Comparison of ENCODE assay signal across 18 mouse cellular contexts in the genomic region with DNA sequence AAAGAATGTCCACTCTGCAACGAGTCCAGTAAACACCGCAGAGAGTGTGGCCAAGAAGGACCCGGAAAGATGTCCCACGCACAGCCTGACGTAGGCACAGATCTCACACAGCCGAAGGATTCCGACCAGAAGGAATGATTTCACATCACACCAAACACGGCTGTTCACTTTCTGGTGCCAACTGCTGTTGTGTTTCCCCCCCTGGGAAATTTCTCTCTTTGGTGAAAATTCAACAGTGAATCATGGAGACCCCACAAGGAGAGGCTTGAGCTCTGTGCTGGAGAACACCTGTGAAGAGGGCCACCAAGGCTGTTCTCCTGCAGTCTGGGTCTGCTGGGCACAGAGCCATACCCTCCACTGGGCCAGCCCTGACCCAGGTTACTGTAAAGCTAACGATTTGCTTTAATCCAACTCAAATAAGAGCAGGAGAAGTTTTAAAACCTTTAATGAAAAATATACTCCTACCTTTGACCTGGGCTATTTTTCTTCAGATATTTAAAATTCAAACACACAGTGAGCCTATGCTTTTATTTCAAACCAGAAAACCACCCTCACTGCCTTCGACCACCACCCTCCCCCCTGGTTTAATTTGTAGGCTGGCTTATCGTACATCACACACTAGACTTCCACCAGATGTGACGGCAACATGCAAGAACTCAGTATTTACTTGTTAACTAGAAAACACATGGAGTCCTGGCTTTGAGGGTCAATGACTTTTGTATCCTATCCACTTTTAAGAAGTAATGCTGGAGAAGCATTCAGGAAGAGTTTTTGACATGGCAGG. TPM values are rescaled to one million over a fixed set of nuclear protein-coding genes. Genes with fewer than 3 reads are reported as not detected.
DNase-seq lines count a peak whose midpoint lies in the region; ATAC-seq and TF ChIP-seq lines count a peak whose summit lies in the region.
"Had no signal": no experiment of that assay in that cellular context is flagged by ENCODE, and none has a peak within 500 bp of the region (broad histone marks: within the 10 kb centered on the region; RNA-seq: fewer than 3 reads in every experiment).

No protein-coding gene starts in this region.

- H3K9me3 ChIP-seq in forebrain, embryonic 14.5 days (replicated peaks; ENCODE audit: control insufficient read depth, low read length): no peaks in the 10 kb centered on the region
- no peaks in the 10 kb centered on the region for H3K9me3 ChIP-seq in forebrain, embryonic 11.5 days (ENCODE audit: control insufficient read depth, low read length)
- H3K9me3 ChIP-seq in lung, embryonic 14.5 days (ENCODE audit: low read depth, low read length): no peaks in the 10 kb centered on the region
- no peaks in the 10 kb centered on the region for H3K9me3 ChIP-seq in intestine, embryonic 16.5 days (ENCODE audit: control insufficient read depth, low read length)
- H3K9me3 ChIP-seq in limb, embryonic 12.5 days: no peaks in the 10 kb centered on the region
- no peaks in the 10 kb centered on the region for H3K9me3 ChIP-seq in liver, embryonic 11.5 days (ENCODE audit: control insufficient read depth, low read length)
- H3K9me3 ChIP-seq: forebrain, embryonic 15.5 days; heart, embryonic 10.5 days; hindbrain, embryonic 15.5 days; midbrain, embryonic 10.5 days; neural tube, embryonic 15.5 days had no signal

- H3K27me3 ChIP-seq in forebrain, embryonic 14.5 days (replicated peaks; ENCODE audit: control insufficient read depth, insufficient read depth, low read length): no peaks in the 10 kb centered on the region
- no peaks in the 10 kb centered on the region for H3K27me3 ChIP-seq in forebrain, embryonic 11.5 days (ENCODE audit: control insufficient read depth, insufficient read depth, low read length)
- 0 out of 2 replicates have a peak, but pooled peaks cover 5% of the 10 kb centered on the region for H3K27me3 ChIP-seq in lung, embryonic 14.5 days (ENCODE audit: insufficient read depth, low read length)
- no peaks in the 10 kb centered on the region for H3K27me3 ChIP-seq in intestine, embryonic 16.5 days (replicated peaks; ENCODE audit: control insufficient read depth, insufficient read depth, low read length)
- H3K27me3 ChIP-seq in limb, embryonic 12.5 days: no peaks in the 10 kb centered on the region; the same call in 1 of the 2 replicates
- H3K27me3 ChIP-seq in liver, embryonic 11.5 days (replicated peaks; ENCODE audit: control insufficient read depth, insufficient read depth, low read length): no peaks in the 10 kb centered on the region
- H3K27me3 ChIP-seq: forebrain, embryonic 15.5 days; hindbrain, embryonic 15.5 days had no signal

- WGBS in forebrain, embryonic 14.5 days: 80% methylated on average over 12 of the region's 12 CpGs
- 90% methylated on average over 12 of the region's 12 CpGs for WGBS in forebrain, embryonic 11.5 days
- WGBS in lung, embryonic 14.5 days: 58% methylated on average over 12 of the region's 12 CpGs
- WGBS in intestine, embryonic 16.5 days: 67% methylated on average over 12 of the region's 12 CpGs
- WGBS in limb, embryonic 12.5 days: 42% methylated on average over 12 of the region's 12 CpGs
- 84% methylated on average over 12 of the region's 12 CpGs for WGBS in liver, embryonic 11.5 days

- TF ChIP-seq CTCF in lung, embryonic 14.5 days (IDR thresholded peaks at IDR 0.05; ENCODE audit: low read depth): no peak

- no peaks in the 10 kb centered on the region for H3K4me1 ChIP-seq in forebrain, embryonic 14.5 days (ENCODE audit: control insufficient read depth, insufficient read depth, low read length)
- no peaks in the 10 kb centered on the region for H3K4me1 ChIP-seq in forebrain, embryonic 11.5 days (replicated peaks; ENCODE audit: control insufficient read depth, insufficient read depth, low read length)
- peaks cover 5% of the 10 kb centered on the region; the same call in 1 of the 2 replicates for H3K4me1 ChIP-seq in lung, embryonic 14.5 days (ENCODE audit: insufficient read depth)
- peaks cover 2% of the 10 kb centered on the region; the same call in 1 of the 2 replicates for H3K4me1 ChIP-seq in intestine, embryonic 16.5 days (ENCODE audit: control insufficient read depth, insufficient read depth, low read length)
- peaks cover 39% of the 10 kb centered on the region for H3K4me1 ChIP-seq in limb, embryonic 12.5 days (replicated peaks)
- no peaks in the 10 kb centered on the region for H3K4me1 ChIP-seq in liver, embryonic 11.5 days (replicated peaks; ENCODE audit: control insufficient read depth, insufficient read depth, low read length)
- H3K4me1 ChIP-seq: forebrain, embryonic 15.5 days; hindbrain, embryonic 15.5 days; neural tube, embryonic 15.5 days had no signal

- H3K4me2 ChIP-seq in forebrain, embryonic 14.5 days (ENCODE audit: low read length): no peak overlapping the region
- H3K4me2 ChIP-seq in forebrain, embryonic 11.5 days (ENCODE audit: low read depth, low read length, severe bottlenecking): no peak overlapping the region
- H3K4me2 ChIP-seq in lung, embryonic 14.5 days: no peak overlapping the region
- no peak overlapping the region for H3K4me2 ChIP-seq in intestine, embryonic 16.5 days (ENCODE audit: low read depth, low read length)
- no peak overlapping the region for H3K4me2 ChIP-seq in limb, embryonic 12.5 days
- H3K4me2 ChIP-seq in liver, embryonic 11.5 days: no peak overlapping the region
- H3K4me2 ChIP-seq: forebrain, embryonic 15.5 days; hindbrain, embryonic 15.5 days; neural tube, embryonic 15.5 days had no signal

- H3K36me3 ChIP-seq in forebrain, embryonic 14.5 days (ENCODE audit: control insufficient read depth, insufficient read depth, low read length): no peaks in the 10 kb centered on the region
- H3K36me3 ChIP-seq in forebrain, embryonic 11.5 days (ENCODE audit: control insufficient read depth, insufficient read depth, low read length): no peaks in the 10 kb centered on the region
- H3K36me3 ChIP-seq in lung, embryonic 14.5 days (ENCODE audit: insufficient read depth): no peaks in the 10 kb centered on the region
- H3K36me3 ChIP-seq in intestine, embryonic 16.5 days (ENCODE audit: control insufficient read depth, insufficient read depth, low read length): no peaks in the 10 kb centered on the region
- no peaks in the 10 kb centered on the region for H3K36me3 ChIP-seq in limb, embryonic 12.5 days
- no peaks in the 10 kb centered on the region for H3K36me3 ChIP-seq in liver, embryonic 11.5 days (ENCODE audit: control insufficient read depth, insufficient read depth, low read length)
- H3K36me3 ChIP-seq: forebrain, embryonic 15.5 days; heart, embryonic 10.5 days; hindbrain, embryonic 15.5 days; midbrain, embryonic 10.5 days; neural tube, embryonic 15.5 days had no signal

- no peak overlapping the region for H3K4me3 ChIP-seq in forebrain, embryonic 14.5 days (ENCODE audit: low read depth, low read length)
- H3K4me3 ChIP-seq in forebrain, embryonic 11.5 days (ENCODE audit: low read depth, low read length): no peak overlapping the region
- H3K4me3 ChIP-seq in lung, embryonic 14.5 days (ENCODE audit: low read depth, low read length): no peak overlapping the region
- no peak overlapping the region for H3K4me3 ChIP-seq in intestine, embryonic 16.5 days (ENCODE audit: low read length)
- no peak overlapping the region for H3K4me3 ChIP-seq in limb, embryonic 12.5 days (replicated peaks)
- H3K4me3 ChIP-seq in liver, embryonic 11.5 days (ENCODE audit: low read depth, low read length): no peak overlapping the region
- H3K4me3 ChIP-seq: forebrain, embryonic 15.5 days; heart, embryonic 10.5 days; hindbrain, embryonic 15.5 days; midbrain, embryonic 10.5 days; neural tube, embryonic 15.5 days had no signal

- H3K27ac ChIP-seq in forebrain, embryonic 14.5 days (ENCODE audit: low read depth, low read length): no peak overlapping the region
- H3K27ac ChIP-seq in forebrain, embryonic 11.5 days (ENCODE audit: low read depth, low read length): no peak overlapping the region
- no peak overlapping the region for H3K27ac ChIP-seq in lung, embryonic 14.5 days (ENCODE audit: low read depth)
- H3K27ac ChIP-seq in intestine, embryonic 16.5 days (ENCODE audit: low read length): no peak overlapping the region
- peak overlapping the region; percentile 42 for H3K27ac ChIP-seq in limb, embryonic 12.5 days
- no peak overlapping the region for H3K27ac ChIP-seq in liver, embryonic 11.5 days (ENCODE audit: low read depth, low read length)
- H3K27ac ChIP-seq: forebrain, embryonic 15.5 days; heart, embryonic 10.5 days; hindbrain, embryonic 15.5 days; liver, embryonic 14.5 days; midbrain, embryonic 10.5 days; neural tube, embryonic 15.5 days; stomach, postnatal 0 days had no signal

- peak; percentile 51 for DNase-seq in forebrain, embryonic 14.5 days (ENCODE audit: low spot score)
- no peak for DNase-seq in forebrain, embryonic 11.5 days (ENCODE audit: low spot score)
- DNase-seq in lung, embryonic 14.5 days: no peak
- no peak for DNase-seq in lung, postnatal 25 days (ENCODE audit: low spot score)
- DNase-seq in liver, embryonic 11.5 days (ENCODE audit: low spot score): no peak
- no peak for DNase-seq in spleen, postnatal 10 days (ENCODE audit: low spot score in 2 of 2)
- DNase-seq: heart, postnatal 14 days; lung, postnatal 36 days had no signal

- peak; percentile 42; the same call in 1 of the 2 replicates for ATAC-seq in forebrain, embryonic 14.5 days
- ATAC-seq in forebrain, embryonic 11.5 days (replicated peaks; ENCODE audit: low FRiP score): no peak
- ATAC-seq in lung, embryonic 14.5 days (ENCODE audit: insufficient read depth): peak; percentile 60; the same call in 1 of the 2 replicates
- peak; percentile 20; the same call in 1 of the 2 replicates for ATAC-seq in intestine, embryonic 16.5 days
- ATAC-seq in limb, embryonic 12.5 days (ENCODE audit: insufficient number of reproducible peaks, insufficient read depth, low FRiP score, low TSS enrichment, low read depth): peak; percentile 85; the same call in 1 of the 2 replicates
- no peak for ATAC-seq in liver, embryonic 11.5 days (replicated peaks; ENCODE audit: low FRiP score)
- ATAC-seq: activated CD4-positive, CD25-positive, alpha-beta regulatory T cell, adult 4 months; forebrain, embryonic 15.5 days had no signal

- no peak overlapping the region for H3K9ac ChIP-seq in forebrain, embryonic 14.5 days (ENCODE audit: low read length)
- no peak overlapping the region for H3K9ac ChIP-seq in forebrain, embryonic 11.5 days (ENCODE audit: low read length)
- no peak overlapping the region for H3K9ac ChIP-seq in lung, embryonic 14.5 days
- no peak overlapping the region for H3K9ac ChIP-seq in intestine, embryonic 16.5 days (ENCODE audit: low read depth, low read length)
- H3K9ac ChIP-seq in limb, embryonic 12.5 days (replicated peaks): no peak overlapping the region
- no peak overlapping the region for H3K9ac ChIP-seq in liver, embryonic 11.5 days (ENCODE audit: low read depth, low read length)
- H3K9ac ChIP-seq: forebrain, embryonic 15.5 days; hindbrain, embryonic 15.5 days; liver, embryonic 14.5 days; neural tube, embryonic 15.5 days had no signal

RNA-seq across cellular contexts. Expression of a gene that starts 11.0 kb away (rescaled TPM):
- polyA plus RNA-seq in forebrain, embryonic 14.5 days (2014; fragmentation: Nextera tagmentation; extraction: Ambion mirVana): 2.1 and 2.5 TPM in 2 replicates
- 10.9 and 11.2 TPM in 2 replicates for polyA plus RNA-seq in forebrain, embryonic 11.5 days (2014; fragmentation: Nextera tagmentation; extraction: Ambion mirVana)
- polyA plus RNA-seq in lung, embryonic 14.5 days (2014; fragmentation: Nextera tagmentation; extraction: Ambion mirVana): 12.0 and 12.1 TPM in 2 replicates
- polyA plus RNA-seq in intestine, embryonic 16.5 days (2015; fragmentation: Nextera tagmentation; extraction: Ambion mirVana): 9.2 and 10.2 TPM in 2 replicates
- polyA plus RNA-seq in limb, embryonic 12.5 days (2016; fragmentation: Nextera tagmentation; extraction: Ambion mirVana): 84.4 and 85.6 TPM in 2 replicates
- polyA plus RNA-seq in liver, embryonic 11.5 days (2014; fragmentation: Nextera tagmentation; extraction: Ambion mirVana): 3.6 and 4.0 TPM in 2 replicates
- polyA plus RNA-seq: activated CD4-positive, CD25-positive, alpha-beta regulatory T cell, adult 4 months had no signal

Comparison
In these comparisons a context has a peak if more than half of its experiments do, and no peak if none do; other contexts are left out.
1. ATAC-seq: peak in forebrain, embryonic 14.5 days (single experiment), lung, embryonic 14.5 days (single experiment), intestine, embryonic 16.5 days (single experiment) and limb, embryonic 12.5 days (single experiment); none in forebrain, embryonic 11.5 days (single experiment) and liver, embryonic 11.5 days (single experiment).